Mouse (Mus musculus): ENCODE data around the gene Nup188. TPM values are rescaled to one million over a fixed set of nuclear protein-coding genes. Genes with fewer than 3 reads are reported as not detected.

The Nup188 gene
- polyA plus RNA-seq, 1 experiment from 2014 or later, result 19.5 TPM

GRCm38 (mm10) chr2:30335324-30335723 is 49.1 kb downstream of the Nup188 start:
- Histone ChIP-seq H3K9ac (no peak overlapping the region), H3K36me3 (replicated peaks; ENCODE audit: control insufficient read depth, insufficient read depth) (peaks cover 100% of the 10 kb centered on the region), H3K4me3 (replicated peaks; ENCODE audit: low read length) (no peak overlapping the region), H3K27me3 (ENCODE audit: control insufficient read depth, insufficient read depth, low read length) (no peaks in the 10 kb centered on the region), H3K4me2 (replicated peaks) (no peak overlapping the region), H3K27ac (no peak overlapping the region), H3K9me3 (ENCODE audit: control insufficient read depth, low read length) (no peaks in the 10 kb centered on the region), H3K4me1 (replicated peaks; ENCODE audit: control insufficient read depth, insufficient read depth, low read length) (no peaks in the 10 kb centered on the region)
- ATAC-seq (ENCODE audit: low FRiP score) (no peak), DNase-seq (ENCODE audit: low spot score) (no peak)
- 95% methylated on average over 2 of the region's 2 CpGs for WGBS

GRCm38 (mm10) chr2:30336174-30336915 is 50.1 kb downstream of the Nup188 start:
- H3K4me3 ChIP-seq (replicated peaks; ENCODE audit: low read length), result no peak overlapping the region
- H3K27me3 ChIP-seq (ENCODE audit: control insufficient read depth, insufficient read depth, low read length), result no peaks in the 10 kb centered on the region
- no peaks in the 10 kb centered on the region for H3K9me3 ChIP-seq (ENCODE audit: control insufficient read depth, low read length)
- no peak overlapping the region for H3K9ac ChIP-seq
- ATAC-seq (ENCODE audit: low FRiP score), result no peak
- no peak overlapping the region for H3K4me2 ChIP-seq (replicated peaks)
- WGBS, result 84% methylated on average over 16 of the region's 16 CpGs
- peaks cover 100% of the 10 kb centered on the region for H3K36me3 ChIP-seq (replicated peaks; ENCODE audit: control insufficient read depth, insufficient read depth)
- H3K4me1 ChIP-seq (replicated peaks; ENCODE audit: control insufficient read depth, insufficient read depth, low read length), result no peaks in the 10 kb centered on the region
- no peak overlapping the region for H3K27ac ChIP-seq
- DNase-seq (ENCODE audit: low spot score), result no peak

GRCm38 (mm10) chr2:30337179-30337578 is 51.0 kb downstream of the Nup188 start:
- 90% methylated on average over 12 of the region's 12 CpGs for WGBS
- ATAC-seq (ENCODE audit: low FRiP score) (no peak), DNase-seq (ENCODE audit: low spot score) (no peak)
- Histone ChIP-seq H3K4me2 (replicated peaks) (no peak overlapping the region), H3K4me1 (replicated peaks; ENCODE audit: control insufficient read depth, insufficient read depth, low read length) (no peaks in the 10 kb centered on the region), H3K9me3 (ENCODE audit: control insufficient read depth, low read length) (no peaks in the 10 kb centered on the region), H3K27me3 (ENCODE audit: control insufficient read depth, insufficient read depth, low read length) (no peaks in the 10 kb centered on the region), H3K27ac (no peak overlapping the region), H3K4me3 (replicated peaks; ENCODE audit: low read length) (no peak overlapping the region), H3K9ac (no peak overlapping the region), H3K36me3 (replicated peaks; ENCODE audit: control insufficient read depth, insufficient read depth) (peaks cover 100% of the 10 kb centered on the region)

GRCm38 (mm10) chr2:30342061-30342460 is 55.9 kb downstream of the Nup188 start:
- H3K27ac ChIP-seq, result no peak overlapping the region
- no peaks in the 10 kb centered on the region for H3K4me1 ChIP-seq (replicated peaks; ENCODE audit: control insufficient read depth, insufficient read depth, low read length)
- WGBS, result 92% methylated on average over 3 of the region's 3 CpGs
- no peak overlapping the region for H3K4me2 ChIP-seq (replicated peaks)
- no peak for DNase-seq (ENCODE audit: low spot score)
- ATAC-seq (ENCODE audit: low FRiP score), result no peak
- H3K4me3 ChIP-seq (replicated peaks; ENCODE audit: low read length), result no peak overlapping the region
- H3K27me3 ChIP-seq (ENCODE audit: control insufficient read depth, insufficient read depth, low read length), result no peaks in the 10 kb centered on the region
- H3K36me3 ChIP-seq (replicated peaks; ENCODE audit: control insufficient read depth, insufficient read depth), result peaks cover 100% of the 10 kb centered on the region
- no peaks in the 10 kb centered on the region for H3K9me3 ChIP-seq (ENCODE audit: control insufficient read depth, low read length)
- H3K9ac ChIP-seq, result no peak overlapping the region

- no peak overlapping the region for H3K9ac ChIP-seq
- 96% methylated on average over 7 of the region's 7 CpGs for WGBS
- H3K4me3 ChIP-seq (replicated peaks; ENCODE audit: low read length), result no peak overlapping the region
- no peaks in the 10 kb centered on the region for H3K9me3 ChIP-seq (ENCODE audit: control insufficient read depth, low read length)
- no peaks in the 10 kb centered on the region for H3K27me3 ChIP-seq (ENCODE audit: control insufficient read depth, insufficient read depth, low read length)
- H3K4me1 ChIP-seq (replicated peaks; ENCODE audit: control insufficient read depth, insufficient read depth, low read length), result no peaks in the 10 kb centered on the region
- H3K36me3 ChIP-seq (replicated peaks; ENCODE audit: control insufficient read depth, insufficient read depth), result peaks cover 100% of the 10 kb centered on the region
- H3K27ac ChIP-seq, result no peak overlapping the region
- DNase-seq (ENCODE audit: low spot score) (no peak), ATAC-seq (ENCODE audit: low FRiP score) (no peak)
- no peak overlapping the region for H3K4me2 ChIP-seq (replicated peaks)
Measured at GRCm38 (mm10) chr2:30342544-30342943, 56.3 kb downstream of the Nup188 start.

- no peak overlapping the region for H3K27ac ChIP-seq
- no peak for ATAC-seq (ENCODE audit: low FRiP score)
- no peak for DNase-seq (ENCODE audit: low spot score)
- H3K36me3 ChIP-seq (replicated peaks; ENCODE audit: control insufficient read depth, insufficient read depth), result peaks cover 100% of the 10 kb centered on the region
- H3K9me3 ChIP-seq (ENCODE audit: control insufficient read depth, low read length), result no peaks in the 10 kb centered on the region
- WGBS, result 72% methylated on average over 14 of the region's 14 CpGs
- H3K4me2 ChIP-seq (replicated peaks), result no peak overlapping the region
- H3K4me1 ChIP-seq (replicated peaks; ENCODE audit: control insufficient read depth, insufficient read depth, low read length), result no peaks in the 10 kb centered on the region
- no peaks in the 10 kb centered on the region for H3K27me3 ChIP-seq (ENCODE audit: control insufficient read depth, insufficient read depth, low read length)
- H3K9ac ChIP-seq, result no peak overlapping the region
- H3K4me3 ChIP-seq (replicated peaks; ENCODE audit: low read length), result no peak overlapping the region
Measured at GRCm38 (mm10) chr2:30343601-30344137, 57.5 kb downstream of the Nup188 start.

GRCm38 (mm10) chr2:30345971-30346676 is 59.9 kb downstream of the Nup188 start:
- no peak overlapping the region for H3K27ac ChIP-seq
- DNase-seq (ENCODE audit: low spot score), result no peak
- ATAC-seq (ENCODE audit: low FRiP score), result no peak
- H3K4me2 ChIP-seq (replicated peaks), result no peak overlapping the region
- no peaks in the 10 kb centered on the region for H3K4me1 ChIP-seq (replicated peaks; ENCODE audit: control insufficient read depth, insufficient read depth, low read length)
- WGBS, result 94% methylated on average over 7 of the region's 7 CpGs
- H3K27me3 ChIP-seq (ENCODE audit: control insufficient read depth, insufficient read depth, low read length), result no peaks in the 10 kb centered on the region
- H3K4me3 ChIP-seq (replicated peaks; ENCODE audit: low read length), result no peak overlapping the region
- H3K9me3 ChIP-seq (ENCODE audit: control insufficient read depth, low read length), result no peaks in the 10 kb centered on the region
- no peak overlapping the region for H3K9ac ChIP-seq
- H3K36me3 ChIP-seq (replicated peaks; ENCODE audit: control insufficient read depth, insufficient read depth), result peaks cover 98% of the 10 kb centered on the region

- no peaks in the 10 kb centered on the region for H3K4me1 ChIP-seq (replicated peaks; ENCODE audit: control insufficient read depth, insufficient read depth, low read length)
- no peak overlapping the region for H3K9ac ChIP-seq
- no peak for ATAC-seq (ENCODE audit: low FRiP score)
- WGBS, result 91% methylated on average over 6 of the region's 6 CpGs
- DNase-seq (ENCODE audit: low spot score), result no peak
- no peaks in the 10 kb centered on the region for H3K27me3 ChIP-seq (ENCODE audit: control insufficient read depth, insufficient read depth, low read length)
- H3K4me3 ChIP-seq (replicated peaks; ENCODE audit: low read length), result no peak overlapping the region
- peaks cover 88% of the 10 kb centered on the region for H3K36me3 ChIP-seq (replicated peaks; ENCODE audit: control insufficient read depth, insufficient read depth)
- no peak overlapping the region for H3K27ac ChIP-seq
- H3K9me3 ChIP-seq (ENCODE audit: control insufficient read depth, low read length), result no peaks in the 10 kb centered on the region
- H3K4me2 ChIP-seq (replicated peaks), result no peak overlapping the region
Measured at GRCm38 (mm10) chr2:30349196-30349595, 63.0 kb downstream of the Nup188 start.

GRCm38 (mm10) chr2:30351149-30351548 is 65.0 kb downstream of the Nup188 start:
- Histone ChIP-seq H3K27me3 (ENCODE audit: control insufficient read depth, insufficient read depth, low read length) (no peaks in the 10 kb centered on the region), H3K4me2 (replicated peaks) (no peak overlapping the region), H3K9me3 (ENCODE audit: control insufficient read depth, low read length) (no peaks in the 10 kb centered on the region), H3K4me3 (replicated peaks; ENCODE audit: low read length) (no peak overlapping the region), H3K9ac (no peak overlapping the region), H3K36me3 (replicated peaks; ENCODE audit: control insufficient read depth, insufficient read depth) (peaks cover 72% of the 10 kb centered on the region), H3K27ac (no peak overlapping the region), H3K4me1 (replicated peaks; ENCODE audit: control insufficient read depth, insufficient read depth, low read length) (peaks cover 2% of the 10 kb centered on the region; the same call in 1 of the 2 replicates)
- 89% methylated on average over 2 of the region's 2 CpGs for WGBS
- no peak for DNase-seq (ENCODE audit: low spot score)
- ATAC-seq (ENCODE audit: low FRiP score), result no peak
